Mouse (Mus musculus) urinary bladder, postnatal 10 days (tissue): ENCODE data around the gene Serpinb6d.

Experiments
- DNase-seq: peaks from one replicate; pipeline ENCODE4 v3.0.0; 2022; ENCODE audit warnings: low spot score

The Serpinb6d gene

DNA sequence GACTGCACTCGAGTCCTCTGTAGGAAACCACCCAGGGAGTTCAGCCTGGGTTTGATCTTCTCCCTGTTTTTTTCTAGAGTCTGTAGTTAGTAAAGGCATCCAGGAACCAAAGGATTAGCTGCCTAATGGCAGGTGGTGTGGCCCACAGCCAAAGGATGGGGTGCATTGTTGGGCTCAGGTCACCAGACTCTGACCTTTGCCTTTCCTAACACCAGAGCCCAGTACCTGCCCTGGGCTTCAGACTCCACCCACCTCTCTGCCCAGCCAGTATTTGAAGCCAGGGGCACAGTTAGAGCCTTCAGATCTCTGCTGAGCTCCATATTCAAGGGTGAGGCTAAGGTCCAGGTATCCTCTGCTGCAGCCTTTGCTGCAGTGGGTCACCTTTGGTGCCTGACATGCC lies at the start of gene Serpinb6d:
Gene Serpinb6d (plus strand): TSS at position 301 of the 400 bp plus-strand sequence.
- no peak for DNase-seq

DNA sequence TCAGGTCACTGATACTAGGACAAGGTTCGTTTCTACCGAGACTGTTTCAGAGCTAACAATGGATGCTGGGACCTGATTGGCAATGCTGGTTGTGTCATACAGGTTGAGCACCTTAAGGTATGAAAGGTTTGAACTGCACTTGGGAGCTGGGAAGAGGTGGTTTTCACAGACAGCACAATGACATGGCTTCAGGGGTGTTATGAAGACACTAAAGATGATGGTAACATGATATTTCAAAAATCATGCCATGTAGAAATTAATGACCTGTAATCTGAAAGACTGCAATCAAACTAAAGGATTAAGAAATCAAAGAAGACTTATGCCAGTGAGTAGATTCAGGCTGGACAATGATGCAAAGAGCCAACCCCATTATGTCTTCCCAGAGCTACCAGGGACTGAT lies 38.3 kb upstream of the Serpinb6d start:
- DNase-seq, result no peak

DNA sequence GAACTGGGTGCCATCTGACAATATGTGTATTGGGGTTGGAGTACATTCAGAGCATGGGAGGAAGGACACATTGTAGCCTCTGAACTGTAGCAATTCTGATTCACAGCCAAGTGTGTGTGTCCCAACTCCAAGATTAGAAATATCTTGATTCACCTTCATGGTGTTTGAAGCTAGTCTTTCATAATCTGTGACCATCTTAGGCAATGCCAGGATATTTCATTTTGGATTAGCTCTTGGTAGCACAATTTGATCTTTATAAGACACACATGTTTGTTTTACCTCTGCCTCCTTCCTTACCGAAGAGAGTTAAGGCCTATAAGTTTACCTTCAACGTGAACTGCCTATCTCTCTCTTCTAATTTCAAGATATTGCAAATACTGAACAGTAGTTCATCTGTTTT lies 18.7 kb upstream of the Serpinb6d start:
- DNase-seq, result no peak

DNA sequence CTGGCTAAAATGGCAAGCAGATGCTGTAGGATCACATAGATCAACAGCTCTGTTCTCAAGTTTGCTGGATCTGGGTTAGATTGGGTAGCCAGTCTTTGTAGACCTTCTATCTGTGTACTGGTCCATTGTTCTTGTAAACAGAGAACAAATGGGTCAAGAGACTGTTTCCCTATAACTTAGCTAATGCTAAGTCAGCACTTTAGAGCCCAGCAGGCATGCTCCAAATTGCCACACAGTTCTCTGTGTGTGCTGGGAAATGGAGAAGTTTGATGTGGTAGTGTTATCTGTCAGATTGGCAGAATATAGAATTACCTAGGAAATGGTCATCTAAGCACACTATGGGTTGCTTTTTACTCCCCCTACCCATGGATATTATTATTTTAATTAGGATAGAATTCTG lies 1.3 kb downstream of the Serpinb6d start:
- no peak for DNase-seq

DNA sequence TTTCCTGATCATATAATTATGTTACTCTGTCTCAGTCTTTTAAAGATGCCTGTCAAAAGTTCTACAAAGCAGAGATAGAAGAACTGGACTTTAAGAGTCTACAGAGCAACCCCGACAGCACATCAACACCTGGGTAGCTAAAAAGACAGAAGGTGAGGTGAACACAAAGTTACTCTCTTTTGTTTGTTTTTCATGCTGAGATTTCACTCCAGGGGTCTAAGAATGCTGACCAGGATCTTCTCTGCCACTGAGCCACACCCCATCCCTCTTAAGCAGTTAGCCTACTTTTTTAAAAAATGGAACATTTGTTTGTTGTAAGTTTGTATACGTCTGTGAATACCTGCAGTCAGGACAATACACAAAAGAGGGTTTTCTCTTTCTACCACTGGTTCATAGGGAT lies 59.1 kb downstream of the Serpinb6d start:
- DNase-seq, result no peak
